Mouse (Mus musculus) liver, embryonic 15.5 days (tissue): ENCODE data around the gene Slc51a. TPM values are rescaled to one million over a fixed set of nuclear protein-coding genes. Genes with fewer than 3 reads are reported as not detected.

Experiments
- ATAC-seq: fragments of 200-750 bp; cut with Nextera tagmentation; 2 replicates; pipeline ENCODE4 v1.8.0; 2017; ENCODE audit warnings: moderate number of reproducible peaks, mild to moderate bottlenecking, moderate library complexity; ENCODE audit not compliant: insufficient read depth
- H3K27ac ChIP-seq: fragments of 300-500 bp; sonication (generic); replicated peaks from 2 replicates; pipeline ENCODE4 v1.5.1; 2015; ENCODE audit warnings: mild to moderate bottlenecking, inconsistent platforms
- H3K27me3 ChIP-seq: fragments of 300-500 bp; sonication (generic); 2 replicates; pipeline ENCODE4 v1.6.1; 2015; ENCODE audit warnings: mild to moderate bottlenecking, inconsistent platforms
- H3K36me3 ChIP-seq: fragments of 300-500 bp; sonication (generic); replicated peaks from 2 replicates; pipeline ENCODE4 v1.6.1; 2015; ENCODE audit warnings: moderate library complexity, mild to moderate bottlenecking, inconsistent platforms
- H3K4me1 ChIP-seq: fragments of 300-500 bp; sonication (generic); replicated peaks from 2 replicates; pipeline ENCODE4 v1.6.1; 2015; ENCODE audit warnings: inconsistent platforms
- H3K4me2 ChIP-seq: fragments of 300-500 bp; sonication (generic); 2 replicates; pipeline ENCODE4 v1.6.1; 2015; ENCODE audit warnings: moderate library complexity, mild to moderate bottlenecking, inconsistent platforms
- H3K4me3 ChIP-seq: fragments of 300-500 bp; sonication (generic); replicated peaks from 2 replicates; pipeline ENCODE4 v1.5.1; 2015; ENCODE audit warnings: mild to moderate bottlenecking, inconsistent platforms
- H3K9ac ChIP-seq: fragments of 300-500 bp; sonication (generic); 2 replicates; pipeline ENCODE4 v1.6.1; 2015; ENCODE audit warnings: moderate library complexity, mild to moderate bottlenecking, inconsistent platforms
- H3K9me3 ChIP-seq: fragments of 300-500 bp; sonication (generic); replicated peaks from 2 replicates; pipeline ENCODE4 v1.6.1; 2016; ENCODE audit warnings: inconsistent platforms
- WGBS: fragments of 180-500 bp; shearing (Covaris S2); methylation state at CpG from one replicate; pipeline ENCODE4 v1.1.7; 2015; ENCODE audit warnings: mixed read lengths; ENCODE audit not compliant: insufficient replicate concordance; 5-methylcytosine and 5-hydroxymethylcytosine counted together
- polyA plus RNA-seq: library from polyadenylated mRNA; unstranded; fragments of >200 nt; fragmentation: Nextera tagmentation; extraction: Ambion mirVana; gene quantifications from 2 replicates; pipeline ENCODE4 v1.2.1, GENCODE M21; 2015

The Slc51a gene
- polyA plus RNA-seq, 1 experiment from 2014 or later = 0.56 TPM

DNA sequence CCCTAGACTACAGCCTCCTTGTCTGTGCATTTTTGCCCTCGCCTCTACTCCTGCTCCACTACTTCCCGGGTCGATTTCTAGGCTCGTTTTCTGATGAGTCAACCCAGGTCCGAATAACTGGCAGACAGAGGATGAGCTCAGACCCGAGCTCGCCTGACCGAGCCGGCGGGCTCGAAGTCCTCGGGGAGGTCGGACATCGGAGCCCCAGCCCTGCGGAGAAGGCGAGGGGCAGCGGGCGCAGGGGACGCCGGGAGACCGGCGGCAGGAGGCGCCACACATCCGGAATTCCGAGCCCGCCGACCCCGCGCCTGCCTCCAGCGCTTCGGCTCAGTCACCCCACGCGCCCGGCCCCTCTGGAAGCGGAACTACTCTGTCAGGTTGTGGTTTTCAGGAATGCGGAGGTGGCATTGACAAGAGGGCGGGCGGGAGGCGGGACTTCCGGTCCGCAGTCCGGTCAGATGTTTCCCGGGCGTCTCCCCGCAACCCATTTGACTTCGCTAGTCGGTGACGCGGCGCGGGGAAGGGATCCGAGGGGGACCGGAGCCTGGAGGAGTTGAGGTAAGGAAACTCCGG, 57.1 kb downstream of the Slc51a start, which contains the start of gene Pcyt1a:
Pcyt1a (plus strand) TSS at position 448 of the 573 bp plus-strand sequence.
- Histone ChIP-seq H3K9me3 (no peaks in the 10 kb centered on the region), H3K4me2 (peak within 1 kb of the TSS; percentile 78), H3K36me3 (0 out of 2 replicates have a peak, but pooled peaks cover 3% of the 10 kb centered on the region), H3K27me3 (no peaks in the 10 kb centered on the region), H3K9ac (peak within 1 kb of the TSS; percentile 99), H3K27ac (peak within 1 kb of the TSS; percentile 95), H3K4me3 (peak within 1 kb of the TSS; percentile 94), H3K4me1 (peaks cover 41% of the 10 kb centered on the region)
- ATAC-seq = peak; percentile 94
- WGBS = under 1% methylated on average over 54 of the region's 54 CpGs

DNA sequence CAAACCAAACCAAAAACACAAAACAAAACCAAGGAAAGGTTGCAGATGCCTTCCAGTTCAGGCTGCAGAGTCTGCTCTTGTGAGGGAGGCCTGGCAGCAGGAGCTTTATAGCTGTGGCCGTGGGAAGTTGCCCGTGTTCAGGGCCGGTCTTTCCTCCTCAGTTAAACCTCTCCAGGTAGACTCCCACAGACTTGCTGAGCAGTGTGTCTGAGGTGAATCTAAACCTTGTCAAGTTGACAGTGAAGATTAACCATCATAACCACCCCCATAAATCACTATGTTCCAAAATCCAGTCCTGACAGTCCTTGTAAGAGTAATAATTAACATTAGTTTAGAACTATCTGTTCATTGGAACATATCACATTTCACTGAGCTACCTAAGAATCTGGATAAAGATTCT, 60.2 kb downstream of the Slc51a start:
- no peaks in the 10 kb centered on the region for H3K9me3 ChIP-seq
- H3K4me1 ChIP-seq = peaks cover 18% of the 10 kb centered on the region
- no peaks in the 10 kb centered on the region for H3K27me3 ChIP-seq
- H3K4me2 ChIP-seq = no peak overlapping the region
- no peak overlapping the region for H3K27ac ChIP-seq
- ATAC-seq = no peak
- H3K36me3 ChIP-seq = no peaks in the 10 kb centered on the region
- no peak overlapping the region for H3K9ac ChIP-seq
- WGBS = 76% methylated on average over 3 of the region's 3 CpGs
- no peak overlapping the region for H3K4me3 ChIP-seq

Other genes with a start within 250 kb of the Slc51a start
- 4.9 and 6.3 TPM in 2 replicates for gene Fbxo45, start 240.7 kb downstream of the Slc51a start, polyA plus RNA-seq
- gene Wdr53, start 240.7 kb downstream of the Slc51a start, polyA plus RNA-seq = 10.3 and 11.1 TPM in 2 replicates
- gene Smco1, start 216.4 kb downstream of the Slc51a start, polyA plus RNA-seq = not detected in 2 replicates
- gene Rnf168, start 210.4 kb downstream of the Slc51a start, polyA plus RNA-seq = 14.5 and 15.6 TPM in 2 replicates
- gene Ubxn7, start 155.6 kb downstream of the Slc51a start, polyA plus RNA-seq = 7.3 and 9.3 TPM in 2 replicates
- gene Tm4sf19, start 87.4 kb downstream of the Slc51a start, polyA plus RNA-seq = not detected in 2 replicates
- 4.6 and 5.0 TPM in 2 replicates for gene Tctex1d2, start 68.2 kb downstream of the Slc51a start, polyA plus RNA-seq
- gene Pcyt1a, start 57.0 kb downstream of the Slc51a start, polyA plus RNA-seq = 38.3 and 39.5 TPM in 2 replicates
- gene Zdhhc19, start 8.4 kb upstream of the Slc51a start, polyA plus RNA-seq = not detected in 2 replicates
- gene Tfrc, start 121.0 kb upstream of the Slc51a start, polyA plus RNA-seq = 285 and 299 TPM in 2 replicates
- 4.5 and 4.7 TPM in 2 replicates for gene Tnk2, start 156.0 kb upstream of the Slc51a start, polyA plus RNA-seq
- 0.67 and 0.77 TPM in 2 replicates for gene Muc4, start 248.0 kb upstream of the Slc51a start, polyA plus RNA-seq